Mouse (Mus musculus): ENCODE data around the gene Pacs2.

GRCm38 (mm10) chr12:113063700-113064099 lies 49.4 kb downstream of the Pacs2 start:
- no peak for TF ChIP-seq GATA1 (IDR thresholded peaks at IDR 0.05; ENCODE audit: low read length)
- TF ChIP-seq TAL1 (IDR thresholded peaks at IDR 0.05; ENCODE audit: low read length): no peak

All from erythroblast, embryonic 14.5 days (primary cell).